Mouse (Mus musculus): Measurements from ENCODE around the gene Mphosph9.

DNA sequence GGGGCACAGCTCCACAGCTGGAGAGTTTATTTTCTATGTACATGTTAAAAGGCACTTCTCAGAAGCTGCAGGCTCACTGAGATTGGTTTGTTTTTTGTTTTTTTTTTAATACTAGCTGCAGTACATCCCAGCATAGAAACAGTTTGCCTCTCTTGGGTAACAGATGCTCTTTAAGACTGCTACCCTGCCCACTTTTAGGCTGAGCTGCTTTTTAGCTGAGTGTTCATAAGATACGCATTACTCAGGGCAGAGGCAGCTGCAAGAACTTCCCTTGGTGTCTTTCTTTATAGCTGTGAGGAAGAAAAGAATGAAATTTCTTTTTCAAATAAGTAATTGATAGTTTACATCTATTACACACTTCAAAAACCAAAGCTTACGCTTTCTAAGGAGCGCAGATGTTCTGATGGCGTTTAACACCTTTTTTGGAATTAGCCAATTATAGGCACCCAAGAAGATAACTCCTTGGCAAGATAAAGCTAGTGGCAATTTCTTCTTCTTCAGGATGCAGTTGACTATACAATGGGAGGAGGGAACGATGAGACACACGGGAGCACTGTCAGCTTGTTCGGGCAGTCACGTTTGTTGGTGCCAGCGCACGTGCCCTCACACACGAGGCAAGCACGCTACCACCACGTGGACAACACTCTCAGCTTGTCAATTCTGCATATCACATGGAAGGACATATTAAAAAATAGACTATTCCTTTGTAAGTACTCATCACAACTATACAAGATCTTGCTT, 75.0 kb downstream of the Mphosph9 start:
- TF ChIP-seq POLR2A (IDR thresholded peaks at IDR 0.05; ENCODE audit: low read depth, low read length) (no peak), CTCF (conservative IDR thresholded peaks at IDR 0.05; ENCODE audit: insufficient read depth, insufficient read length, low read depth, low read length) (no peak)

Measured in kidney, adult 2 months (tissue).